Mouse (Mus musculus): ENCODE data around the gene Tgif2lx1. TPM values are rescaled to one million over a fixed set of nuclear protein-coding genes. Genes with fewer than 3 reads are reported as not detected.

Tgif2lx1 gene
- not detected in 2 replicates for polyA plus RNA-seq (2012; rRNA removed)

DNA sequence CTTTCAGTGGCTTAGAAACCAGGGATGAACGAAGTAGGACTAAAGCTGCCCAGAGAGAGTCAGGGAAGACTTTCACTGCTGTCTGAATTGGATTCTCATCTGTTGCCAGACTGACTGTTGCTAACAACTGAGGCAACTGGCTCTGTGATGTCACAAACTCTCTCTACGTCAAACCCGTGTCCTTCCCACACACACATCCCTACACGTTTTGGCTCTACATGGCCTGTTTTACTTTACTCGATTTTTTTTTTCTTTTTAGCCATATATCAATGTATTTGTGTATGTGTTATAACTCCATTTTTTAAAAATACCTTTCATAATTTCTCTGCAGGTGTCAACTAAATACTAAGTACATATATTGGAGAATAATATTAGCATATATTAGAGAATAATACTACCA lies at the start of gene Tgif2lx1:
Tgif2lx1 (minus strand) TSS at position 101 of the 400 bp plus-strand sequence.

Other genes starting within 250 kb of the Tgif2lx1 start
- gene Tgif2lx2, start 53.5 kb downstream of the Tgif2lx1 start, polyA plus RNA-seq (2012; rRNA removed) = not detected in 2 replicates